Mouse (Mus musculus): Measurements from ENCODE around the gene Efcab2.

DNA sequence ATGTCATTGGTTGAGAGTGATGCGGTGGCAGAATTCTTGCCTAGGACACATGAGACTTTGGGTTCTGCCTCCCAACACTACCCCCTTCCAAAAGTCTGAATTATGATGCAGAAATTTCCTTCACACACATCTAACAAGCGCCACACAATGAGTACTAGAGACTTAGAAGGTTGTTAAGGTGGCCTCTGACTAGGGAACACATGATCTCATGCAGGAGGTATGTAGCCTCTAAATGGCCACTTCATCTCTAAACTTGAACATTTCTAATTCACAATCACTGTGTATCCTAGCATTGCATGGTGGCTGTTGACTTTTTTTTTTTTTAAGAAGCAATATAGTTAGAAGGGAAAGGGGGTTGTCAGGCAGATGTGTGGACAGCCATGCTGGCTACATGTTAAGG, 110.0 kb downstream of the Efcab2 start:
- TF ChIP-seq CTCF (IDR thresholded peaks at IDR 0.05; ENCODE audit: borderline replicate concordance, insufficient read depth, low read length) (no peak), POLR2A (IDR thresholded peaks at IDR 0.05; ENCODE audit: low read depth, low read length) (no peak)
